Mouse (Mus musculus): Measurements from ENCODE around the gene Mmd2. TPM values are rescaled to one million over a fixed set of nuclear protein-coding genes. Genes with fewer than 3 reads are reported as not detected.

The Mmd2 gene
- polyA plus RNA-seq, 1 experiment = not detected

DNA sequence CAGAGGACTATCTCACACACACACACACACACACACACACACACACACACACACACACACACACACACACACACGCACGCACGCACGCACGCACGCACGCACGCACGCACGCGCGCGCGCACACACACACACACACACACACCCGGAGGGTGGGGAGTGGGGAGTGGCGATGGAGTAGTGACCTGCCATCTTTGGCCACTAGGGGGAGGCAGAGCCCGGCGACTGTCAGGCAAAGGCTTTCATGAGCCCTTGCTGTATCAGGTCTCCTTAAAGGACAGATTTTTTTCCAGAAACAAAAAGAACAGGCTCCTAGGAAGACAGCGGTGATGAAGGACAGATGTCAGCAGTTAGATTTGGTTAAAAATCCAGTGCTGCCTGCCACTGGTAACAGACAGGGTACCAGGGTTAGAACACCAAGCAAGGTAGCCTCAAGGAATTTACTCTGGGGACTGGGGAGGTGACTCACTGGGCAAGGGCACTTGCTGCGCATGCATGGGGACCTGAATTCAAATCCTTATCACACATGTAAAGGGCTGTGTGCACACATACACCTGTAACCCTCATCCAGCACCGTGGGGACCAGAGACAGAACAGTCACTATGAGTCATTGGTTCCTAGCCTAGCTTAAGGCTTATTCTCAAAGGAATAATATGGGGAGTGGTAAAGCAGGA lies 51.1 kb downstream of the Mmd2 start:
- TF ChIP-seq POLR2A (IDR thresholded peaks at IDR 0.05; ENCODE audit: insufficient read depth, low read length) (no peak), CTCF (IDR thresholded peaks at IDR 0.05; ENCODE audit: low read depth, low read length) (peak; percentile 88), EP300 (IDR thresholded peaks at IDR 0.05; ENCODE audit: insufficient read depth, low read depth, low read length) (0 out of 2 replicates have a peak, but pooled peaks have one; percentile 18)
- no peaks in the 10 kb centered on the region for H3K9me3 ChIP-seq (replicated peaks; ENCODE audit: control insufficient read depth, insufficient read depth, low read length, poor library complexity, severe bottlenecking)
- no peaks in the 10 kb centered on the region for H3K27me3 ChIP-seq (ENCODE audit: control insufficient read depth, insufficient read depth, low read length, poor library complexity, severe bottlenecking)
- H3K9ac ChIP-seq (ENCODE audit: low read depth, poor library complexity, severe bottlenecking) = no peak overlapping the region
- H3K4me3 ChIP-seq (ENCODE audit: low read depth, low read length) = no peak overlapping the region
- H3K4me1 ChIP-seq (ENCODE audit: control insufficient read depth, insufficient read depth, low read length) = peaks cover 3% of the 10 kb centered on the region
- no peak overlapping the region for H3K27ac ChIP-seq (ENCODE audit: insufficient read depth, low read length)
- H3K36me3 ChIP-seq (ENCODE audit: control insufficient read depth, insufficient read depth, low read length, poor library complexity, severe bottlenecking) = no peaks in the 10 kb centered on the region

DNA sequence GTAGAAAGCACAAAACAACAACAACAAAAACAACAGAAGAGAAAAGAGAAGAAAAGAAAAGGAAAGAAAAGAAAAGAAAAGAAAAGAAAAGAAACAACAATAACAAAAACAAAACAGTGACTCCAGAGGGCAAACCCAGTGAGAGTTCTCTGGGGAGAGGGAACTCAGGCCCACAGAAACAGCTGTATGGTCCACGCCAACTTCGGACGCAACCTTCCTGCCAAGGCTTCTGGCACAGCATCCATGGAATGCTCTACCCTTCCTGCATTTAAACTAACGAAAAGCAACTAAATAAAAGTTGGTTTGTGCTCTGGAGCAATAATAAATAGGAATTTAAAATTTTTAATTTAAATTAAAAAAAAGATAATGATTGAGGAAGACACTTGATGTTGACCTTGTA lies 51.9 kb downstream of the Mmd2 start:
- Histone ChIP-seq H3K36me3 (ENCODE audit: control insufficient read depth, insufficient read depth, low read length, poor library complexity, severe bottlenecking) (no peaks in the 10 kb centered on the region), H3K27ac (ENCODE audit: insufficient read depth, low read length) (no peak overlapping the region), H3K4me3 (ENCODE audit: low read depth, low read length) (no peak overlapping the region), H3K27me3 (ENCODE audit: control insufficient read depth, insufficient read depth, low read length, poor library complexity, severe bottlenecking) (no peaks in the 10 kb centered on the region), H3K4me1 (ENCODE audit: control insufficient read depth, insufficient read depth, low read length) (peaks cover 3% of the 10 kb centered on the region), H3K9me3 (replicated peaks; ENCODE audit: control insufficient read depth, insufficient read depth, low read length, poor library complexity, severe bottlenecking) (no peaks in the 10 kb centered on the region), H3K9ac (ENCODE audit: low read depth, poor library complexity, severe bottlenecking) (no peak overlapping the region)
- TF ChIP-seq CTCF (IDR thresholded peaks at IDR 0.05; ENCODE audit: low read depth, low read length) (no peak), EP300 (IDR thresholded peaks at IDR 0.05; ENCODE audit: insufficient read depth, low read depth, low read length) (no peak), POLR2A (IDR thresholded peaks at IDR 0.05; ENCODE audit: insufficient read depth, low read length) (no peak)

DNA sequence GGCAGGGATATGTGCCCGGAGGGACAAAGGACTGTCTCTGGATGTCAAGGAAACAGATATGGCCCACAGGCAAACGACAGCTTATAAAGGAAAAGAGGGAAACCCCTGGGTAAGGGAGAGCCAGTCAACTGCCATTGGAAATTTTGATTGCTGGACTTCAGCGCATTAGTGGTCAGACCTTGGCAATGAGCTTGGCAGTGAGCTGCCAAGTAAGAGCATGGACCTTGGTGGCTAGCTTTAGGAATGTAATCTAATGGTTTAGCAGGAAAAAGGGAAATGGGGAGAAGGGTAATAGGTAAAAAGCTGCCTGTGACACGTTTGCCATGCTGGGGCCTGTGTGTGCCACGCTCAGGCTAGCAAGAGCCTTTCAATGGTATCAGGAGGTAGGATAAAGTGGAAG lies 52.7 kb downstream of the Mmd2 start:
- H3K9me3 ChIP-seq (replicated peaks; ENCODE audit: control insufficient read depth, insufficient read depth, low read length, poor library complexity, severe bottlenecking) = no peaks in the 10 kb centered on the region
- no peak overlapping the region for H3K27ac ChIP-seq (ENCODE audit: insufficient read depth, low read length)
- H3K36me3 ChIP-seq (ENCODE audit: control insufficient read depth, insufficient read depth, low read length, poor library complexity, severe bottlenecking) = no peaks in the 10 kb centered on the region
- H3K27me3 ChIP-seq (ENCODE audit: control insufficient read depth, insufficient read depth, low read length, poor library complexity, severe bottlenecking) = no peaks in the 10 kb centered on the region
- TF ChIP-seq POLR2A (IDR thresholded peaks at IDR 0.05; ENCODE audit: insufficient read depth, low read length) (no peak), EP300 (IDR thresholded peaks at IDR 0.05; ENCODE audit: insufficient read depth, low read depth, low read length) (no peak), CTCF (IDR thresholded peaks at IDR 0.05; ENCODE audit: low read depth, low read length) (no peak)
- H3K9ac ChIP-seq (ENCODE audit: low read depth, poor library complexity, severe bottlenecking) = no peak overlapping the region
- H3K4me1 ChIP-seq (ENCODE audit: control insufficient read depth, insufficient read depth, low read length) = peaks cover 2% of the 10 kb centered on the region
- H3K4me3 ChIP-seq (ENCODE audit: low read depth, low read length) = no peak overlapping the region

DNA sequence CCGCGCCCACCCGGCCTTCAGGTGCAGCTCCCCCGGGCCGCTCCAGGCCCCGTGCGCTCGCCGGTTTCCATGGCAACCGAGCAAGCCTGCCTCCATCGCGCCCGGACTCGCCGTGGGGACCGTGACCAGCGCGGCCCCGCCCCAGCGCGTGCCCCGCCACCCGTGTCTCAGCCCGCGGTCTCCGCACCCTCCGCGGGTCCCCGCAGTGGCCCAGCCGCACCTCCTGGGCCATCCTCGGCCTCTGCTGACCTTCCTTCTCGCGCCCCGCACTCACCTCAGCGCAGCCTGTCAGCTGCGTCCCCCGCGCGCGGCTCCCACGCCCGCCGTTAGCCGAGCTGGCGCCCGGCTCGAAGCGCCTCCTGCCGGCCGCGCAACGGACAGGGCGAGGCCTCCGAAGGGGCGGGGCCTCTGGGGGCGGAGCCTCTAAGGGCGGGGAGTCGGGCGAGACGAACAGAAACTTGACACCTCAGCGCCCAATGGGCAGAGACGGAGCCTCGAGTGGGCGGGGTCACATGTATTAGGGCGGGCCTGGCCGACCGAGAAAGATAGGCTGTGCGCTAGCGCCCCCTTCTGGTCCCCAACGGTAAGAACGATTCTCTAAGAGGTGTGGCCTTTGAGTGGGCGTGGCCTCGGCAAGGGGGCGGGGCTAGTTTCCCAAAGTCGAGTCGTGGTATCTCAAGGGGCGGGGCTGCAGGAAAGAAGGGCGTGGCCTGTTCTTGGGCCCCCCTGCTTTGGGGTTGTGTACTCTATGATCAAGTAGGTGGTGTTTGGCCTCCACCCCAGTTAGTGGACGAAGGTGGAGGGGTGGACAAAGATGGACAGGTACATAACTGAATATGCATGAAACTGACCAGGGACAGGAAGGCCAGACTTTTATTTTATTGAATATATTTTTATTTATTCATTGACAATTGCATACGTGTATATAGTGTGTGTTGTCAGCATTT lies 57.6 kb downstream of the Mmd2 start, which contains the start of gene Radil:
TSS of gene Radil (minus strand) at position 393 of the 947 bp plus-strand sequence.
- Histone ChIP-seq H3K4me1 (ENCODE audit: control insufficient read depth, insufficient read depth, low read length) (peaks cover 5% of the 10 kb centered on the region), H3K9me3 (replicated peaks; ENCODE audit: control insufficient read depth, insufficient read depth, low read length, poor library complexity, severe bottlenecking) (no peaks in the 10 kb centered on the region), H3K27ac (ENCODE audit: insufficient read depth, low read length) (no peak within 1 kb of the TSS)

DNA sequence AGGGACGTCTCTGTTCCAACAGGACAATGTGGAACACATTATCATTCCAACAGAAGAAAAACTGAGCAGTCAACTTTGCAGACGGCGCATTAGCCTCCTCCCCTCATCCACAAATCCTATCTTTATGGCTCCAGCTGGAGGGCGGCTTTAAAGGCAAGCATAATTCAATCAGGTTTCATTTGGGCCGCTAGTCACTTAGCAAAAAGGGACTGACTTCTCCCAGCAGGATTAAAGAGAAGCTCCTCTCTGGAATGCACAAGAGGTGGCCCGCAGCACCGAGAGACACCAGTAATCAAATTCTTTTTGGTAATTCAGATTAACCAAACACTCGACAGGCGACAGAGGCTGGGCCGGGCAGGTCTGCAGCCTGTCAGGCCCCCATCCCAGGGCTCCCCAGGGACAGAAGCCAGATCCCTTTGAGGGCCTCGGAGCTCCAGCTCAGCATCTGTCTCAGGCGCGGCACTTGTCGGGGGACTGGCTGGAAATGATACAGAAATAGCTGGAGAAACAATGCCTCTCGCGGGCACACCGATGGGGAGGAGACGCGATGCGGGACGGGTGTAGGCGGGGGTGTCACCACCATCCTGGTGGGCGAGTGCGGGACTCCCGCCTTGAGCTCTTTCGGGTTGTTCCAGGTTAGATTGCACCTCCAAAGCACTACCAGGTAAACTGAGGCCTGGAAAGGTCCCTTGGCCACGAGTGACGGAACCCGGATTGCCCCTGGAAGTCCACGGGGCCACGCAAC lies 58.5 kb downstream of the Mmd2 start:
- peak overlapping the region; percentile 69 for H3K9ac ChIP-seq (ENCODE audit: low read depth, poor library complexity, severe bottlenecking)
- no peak for TF ChIP-seq POLR2A (IDR thresholded peaks at IDR 0.05; ENCODE audit: insufficient read depth, low read length)
- no peak for TF ChIP-seq EP300 (IDR thresholded peaks at IDR 0.05; ENCODE audit: insufficient read depth, low read depth, low read length)
- TF ChIP-seq CTCF (IDR thresholded peaks at IDR 0.05; ENCODE audit: low read depth, low read length) = no peak

More for the DNA sequence above, 57.6 kb downstream of the Mmd2 start, which contains the start of gene Radil:
- H3K27me3 ChIP-seq (ENCODE audit: control insufficient read depth, insufficient read depth, low read length, poor library complexity, severe bottlenecking) = no peaks in the 10 kb centered on the region
- peak; percentile 80 for TF ChIP-seq CTCF (IDR thresholded peaks at IDR 0.05; ENCODE audit: low read depth, low read length)
- TF ChIP-seq EP300 (IDR thresholded peaks at IDR 0.05; ENCODE audit: insufficient read depth, low read depth, low read length) = no peak
- TF ChIP-seq POLR2A (IDR thresholded peaks at IDR 0.05; ENCODE audit: insufficient read depth, low read length) = no peak
- peak within 1 kb of the TSS; percentile 69 for H3K9ac ChIP-seq (ENCODE audit: low read depth, poor library complexity, severe bottlenecking)
- no peaks in the 10 kb centered on the region for H3K36me3 ChIP-seq (ENCODE audit: control insufficient read depth, insufficient read depth, low read length, poor library complexity, severe bottlenecking)
- H3K4me3 ChIP-seq (ENCODE audit: low read depth, low read length) = peak within 1 kb of the TSS; percentile 76

More for the DNA sequence above, 58.5 kb downstream of the Mmd2 start:
- Histone ChIP-seq H3K36me3 (ENCODE audit: control insufficient read depth, insufficient read depth, low read length, poor library complexity, severe bottlenecking) (no peaks in the 10 kb centered on the region), H3K9me3 (replicated peaks; ENCODE audit: control insufficient read depth, insufficient read depth, low read length, poor library complexity, severe bottlenecking) (no peaks in the 10 kb centered on the region), H3K4me3 (ENCODE audit: low read depth, low read length) (peak overlapping the region; percentile 76), H3K27ac (ENCODE audit: insufficient read depth, low read length) (no peak overlapping the region), H3K27me3 (ENCODE audit: control insufficient read depth, insufficient read depth, low read length, poor library complexity, severe bottlenecking) (no peaks in the 10 kb centered on the region), H3K4me1 (ENCODE audit: control insufficient read depth, insufficient read depth, low read length) (peaks cover 10% of the 10 kb centered on the region)
